Mouse (Mus musculus) CH12F3 (cell line): Measurements from ENCODE around the gene Tpbpa.
"Not testable (repeated sequence)": the region's sequence is repeated elsewhere in the genome, so short reads cannot be mapped to it uniquely, and the experiment has no call there.

ENCODE experiments used
- in situ Hi-C: fragments of 300-500 bp; cut with MboI; formaldehyde crosslinking; loops from 2 replicates; pipeline ENCODE4 v1.14.3; 2020; ENCODE audit warnings: low sequenced_read_pairs

The Tpbpa gene

DNA sequence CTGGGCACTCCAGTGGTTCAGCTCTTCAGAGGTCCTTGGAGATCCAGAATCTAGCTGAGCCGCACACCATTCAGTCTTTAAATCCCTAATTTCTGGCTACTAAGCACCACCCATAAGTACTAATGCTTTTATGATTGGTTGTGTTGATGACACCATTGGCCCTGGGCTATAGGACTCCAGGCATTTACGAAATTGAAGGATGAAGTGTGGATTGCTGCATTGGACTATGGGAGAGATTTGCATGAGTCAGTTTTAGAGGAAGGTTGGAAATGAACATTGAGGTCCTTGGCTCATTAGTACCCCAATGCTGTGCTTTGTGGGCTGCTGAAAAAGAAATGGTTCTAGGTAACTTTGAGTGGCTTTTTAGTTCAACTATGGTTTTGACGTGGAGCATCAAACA lies at the start of gene Tpbpa:
Gene Tpbpa, minus strand, starts transcription at position 101 of the 400 bp plus-strand sequence.
- in situ Hi-C loops: not testable (repeated sequence)

DNA sequence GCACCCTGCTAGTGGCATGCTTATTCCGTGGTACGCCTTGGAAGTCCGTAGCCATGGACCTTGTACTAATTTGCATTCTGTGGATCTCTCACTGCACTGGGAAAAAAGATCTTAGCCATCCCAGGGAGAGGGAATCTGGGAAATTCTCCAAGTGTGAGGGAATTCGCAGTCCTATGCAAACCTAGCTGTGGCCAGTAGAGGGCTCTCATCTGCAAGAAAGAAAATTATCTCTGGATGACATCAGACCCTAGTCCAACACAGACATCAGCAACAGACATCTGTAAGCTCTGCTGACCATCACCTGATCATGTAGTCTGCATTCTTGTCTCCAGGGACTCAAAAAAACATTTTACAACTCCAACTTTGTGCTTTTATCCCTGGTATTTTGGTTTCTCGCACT lies 45.1 kb upstream of the Tpbpa start:
- in situ Hi-C loops: not testable (repeated sequence)

DNA sequence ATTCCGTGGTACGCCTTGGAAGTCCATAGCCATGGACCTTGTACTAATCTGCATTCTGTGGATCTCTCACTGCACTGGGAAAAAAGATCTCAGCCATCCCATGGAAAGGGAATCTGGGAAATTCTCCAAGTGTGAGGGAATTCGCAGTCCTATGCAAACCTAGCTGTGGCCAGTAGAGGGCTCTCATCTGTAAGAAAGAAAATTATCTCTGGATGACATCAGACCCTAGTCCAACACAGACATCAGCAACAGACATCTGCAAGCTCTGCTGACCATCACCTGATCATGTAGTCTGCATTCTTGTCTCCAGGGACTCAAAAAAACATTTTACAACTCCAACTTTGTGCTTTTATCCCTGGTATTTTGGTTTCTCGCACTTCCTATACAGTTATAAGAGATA lies 30.5 kb upstream of the Tpbpa start:
- in situ Hi-C loops: not testable (repeated sequence)

DNA sequence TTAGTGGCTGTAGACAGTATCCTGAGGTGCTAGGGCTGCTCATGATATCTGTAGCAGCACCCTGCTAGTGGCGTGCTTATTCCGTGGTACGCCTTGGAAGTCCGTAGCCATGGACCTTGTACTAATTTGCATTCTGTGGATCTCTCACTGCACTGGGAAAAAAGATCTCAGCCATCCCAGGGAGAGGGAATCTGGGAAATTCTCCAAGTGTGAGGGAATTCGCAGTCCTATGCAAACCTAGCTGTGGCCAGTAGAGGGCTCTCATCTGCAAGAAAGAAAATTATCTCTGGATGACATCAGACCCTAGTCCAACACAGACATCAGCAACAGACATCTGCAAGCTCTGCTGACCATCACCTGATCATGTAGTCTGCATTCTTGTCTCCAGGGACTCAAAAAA lies 22.2 kb upstream of the Tpbpa start:
- in situ Hi-C loops: not testable (repeated sequence)

DNA sequence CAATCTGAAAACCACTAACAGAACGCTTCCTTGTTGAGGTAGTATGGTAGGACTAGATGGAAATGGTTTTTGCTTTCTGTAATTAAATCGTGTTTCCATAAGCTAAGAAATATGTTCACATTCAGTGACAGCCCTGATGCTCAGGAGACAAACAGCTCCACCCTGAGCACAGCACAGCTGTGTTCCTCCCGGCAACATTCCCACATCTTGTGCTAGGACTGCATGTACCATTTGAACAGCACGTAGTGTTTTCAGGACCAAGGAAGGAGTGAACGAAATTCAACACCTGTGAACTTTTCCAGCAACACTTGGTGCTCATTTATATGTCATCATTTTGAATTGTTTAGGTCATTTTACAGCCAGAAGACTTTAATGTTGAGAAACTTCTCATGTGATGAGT lies 19.9 kb upstream of the Tpbpa start:
- in situ Hi-C loops: no loop called here

DNA sequence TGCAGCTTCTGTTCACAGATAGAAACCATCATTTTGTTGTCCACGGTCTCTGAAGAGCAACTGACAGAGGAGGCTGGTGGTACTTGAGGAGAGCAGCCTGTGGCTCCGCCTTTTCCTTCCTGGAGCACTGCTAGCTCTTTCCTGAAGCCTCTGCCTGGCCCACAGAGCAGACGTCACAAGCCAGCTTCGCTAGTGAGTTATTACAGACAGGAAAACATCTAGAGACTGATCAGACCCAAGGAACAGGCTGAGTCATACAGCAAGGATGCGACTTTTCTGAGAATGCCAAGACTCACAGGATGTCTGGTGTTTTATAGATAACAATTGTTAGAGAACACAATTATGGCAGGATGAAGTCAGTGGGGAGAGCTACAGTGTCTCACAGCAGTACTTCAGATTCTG lies 5.3 kb downstream of the Tpbpa start, which contains the start of the genes Gm49391 and Ctla2a:
Gene Gm49391, minus strand, starts transcription at position 72 of the 402 bp plus-strand sequence.
Gene Ctla2a, minus strand, starts transcription at position 126 of the 402 bp plus-strand sequence.
- in situ Hi-C loops: no loop called here

DNA sequence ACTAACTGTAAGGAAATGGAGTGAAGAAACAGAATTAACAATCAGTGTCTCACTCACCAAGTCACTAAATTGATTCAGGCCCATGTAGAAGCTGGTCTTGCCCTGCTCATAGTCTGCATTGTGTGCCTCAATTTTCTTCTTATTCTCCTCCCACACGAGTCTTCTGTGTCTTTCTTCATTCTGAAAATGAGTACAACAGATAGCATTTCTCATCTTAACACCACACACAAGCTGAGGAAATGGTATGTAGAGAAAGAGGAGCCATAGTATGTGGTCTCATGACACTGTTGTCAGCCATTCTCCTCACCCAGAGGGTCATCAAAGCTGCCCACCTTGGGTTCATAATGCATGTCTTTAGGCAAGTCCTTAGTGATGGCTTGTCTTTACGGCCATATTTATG lies 6.3 kb downstream of the Tpbpa start, which contains the start of gene Gm49393:
Gene Gm49393, minus strand, starts transcription at position 101 of the 400 bp plus-strand sequence.
- in situ Hi-C loops: not testable (repeated sequence)

DNA sequence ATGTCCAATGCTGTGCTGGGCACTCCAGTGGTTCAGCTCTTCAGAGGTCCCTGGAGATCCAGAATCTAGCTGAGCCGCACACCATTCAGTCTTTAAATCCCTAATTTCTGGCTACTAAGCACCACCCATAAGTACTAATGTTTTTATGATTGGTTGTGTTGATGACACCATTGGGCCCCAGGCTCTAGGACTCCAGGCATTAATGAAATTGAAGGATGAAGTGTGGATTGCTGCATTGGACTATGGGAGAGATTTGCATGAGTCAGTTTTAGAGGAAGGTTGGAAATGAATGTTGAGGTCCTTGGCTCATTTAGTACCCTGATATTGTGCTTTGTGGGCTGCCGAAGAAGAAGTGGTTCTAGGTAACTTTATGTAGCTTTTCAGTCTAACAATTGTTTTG lies 37.0 kb downstream of the Tpbpa start, which contains the start of gene Tpbpb:
Gene Tpbpb, minus strand, starts transcription at position 101 of the 400 bp plus-strand sequence.
- in situ Hi-C loops: not testable (repeated sequence)

DNA sequence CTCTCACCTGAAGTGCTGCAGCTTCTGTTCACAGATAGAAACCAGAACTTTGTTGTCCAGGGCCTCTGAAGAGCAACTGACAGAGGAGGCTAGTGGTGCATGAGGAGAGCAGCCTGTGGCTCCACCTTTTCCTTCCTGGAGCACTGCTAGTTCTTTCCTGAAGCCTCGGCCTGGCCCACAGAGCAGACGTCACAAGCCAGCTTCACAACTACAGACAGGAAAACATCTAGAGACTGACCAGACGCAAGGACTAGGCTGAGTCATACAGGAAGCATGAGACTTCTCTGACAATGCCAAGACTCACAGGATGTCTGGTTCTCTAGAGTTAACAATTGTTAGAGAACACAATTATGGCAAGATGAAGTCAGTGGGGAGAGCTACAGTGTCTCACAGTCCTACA lies 44.5 kb downstream of the Tpbpa start, which contains the start of gene Ctla2b:
Gene Ctla2b, minus strand, starts transcription at position 120 of the 400 bp plus-strand sequence.
- in situ Hi-C loops: no loop called here

DNA sequence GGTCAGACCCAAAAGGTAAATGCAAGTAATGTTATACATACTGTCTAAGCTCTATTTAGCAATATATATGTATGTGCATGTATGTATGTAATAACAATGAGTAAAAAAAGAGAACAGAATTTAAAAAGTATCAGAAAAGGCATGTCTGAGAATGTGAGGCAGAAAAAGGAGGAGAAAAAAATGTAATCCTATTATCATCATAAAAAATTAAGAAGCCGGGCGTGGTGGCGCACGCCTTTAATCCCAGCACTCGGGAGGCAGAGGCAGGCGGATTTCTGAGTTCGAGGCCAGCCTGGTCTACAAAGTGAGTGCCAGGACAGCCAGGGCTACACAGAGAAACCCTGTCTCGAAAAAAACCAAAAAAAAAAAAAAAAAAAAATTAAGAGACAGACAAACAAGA lies 45.0 kb downstream of the Tpbpa start, which contains the start of gene Gm49392:
Gene Gm49392, minus strand, starts transcription at position 101 of the 400 bp plus-strand sequence.
- in situ Hi-C loops: not testable (repeated sequence)

DNA sequence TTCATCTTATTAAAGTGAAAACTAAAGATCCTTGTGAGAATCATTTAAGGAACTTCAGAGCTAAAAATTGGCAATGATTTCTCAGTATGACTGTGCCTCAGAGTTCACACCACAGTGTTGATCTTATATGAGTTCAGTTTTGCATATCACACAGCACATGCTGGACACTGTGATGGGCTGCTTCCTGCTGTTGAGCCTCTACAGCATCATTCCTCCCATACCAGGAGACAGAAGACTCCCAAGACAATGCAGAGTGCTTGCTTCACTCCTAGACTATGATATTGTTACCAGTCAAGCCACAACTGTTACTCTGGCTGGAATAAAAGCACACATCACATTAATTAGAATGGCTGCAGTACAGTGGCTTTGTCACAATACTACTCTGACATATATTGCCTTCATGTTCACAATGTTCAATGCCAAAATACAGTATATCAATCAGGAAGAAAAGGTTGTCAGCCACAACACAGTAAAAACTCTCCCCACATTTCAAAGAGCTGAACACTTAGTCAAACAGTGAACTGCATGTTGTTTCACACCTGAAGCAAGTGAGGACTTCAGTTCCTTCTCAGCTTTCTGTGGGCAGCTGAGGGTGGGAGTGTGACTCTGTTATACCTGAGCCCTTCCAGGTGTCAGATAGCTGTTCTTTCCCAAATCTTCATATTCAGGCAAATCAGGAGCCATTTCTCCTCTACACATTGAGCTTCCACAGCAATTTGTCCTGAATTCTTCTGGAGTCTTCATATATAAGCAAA lies 46.2 kb downstream of the Tpbpa start:
- in situ Hi-C loops: no loop called here

DNA sequence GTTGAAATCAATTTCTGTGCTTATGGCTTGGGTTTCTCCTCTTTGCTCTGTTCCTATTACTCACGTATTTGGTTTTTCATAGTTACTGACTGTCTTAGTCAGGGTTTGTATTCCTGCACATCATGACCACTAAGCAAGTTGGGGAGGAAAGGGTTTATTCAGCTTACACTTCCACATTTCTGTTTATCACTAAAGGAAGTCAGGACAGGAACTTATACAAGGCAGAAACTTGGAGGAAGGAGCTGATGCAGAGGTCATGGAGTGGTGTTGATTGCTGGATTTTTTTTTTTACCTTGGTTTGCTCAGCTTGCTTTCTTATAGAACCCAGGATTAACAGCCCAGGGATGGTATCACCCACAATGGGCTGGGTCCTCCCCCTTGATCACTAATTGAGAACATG lies 49.5 kb downstream of the Tpbpa start:
- in situ Hi-C loops: no loop called here
